Mouse (Mus musculus) neural tube, embryonic 12.5 days (tissue): ENCODE results near the gene Tubb4b. TPM values are rescaled to one million over a fixed set of nuclear protein-coding genes. Genes with fewer than 3 reads are reported as not detected.
A peak's percentile ranks its signal among the peaks of the same experiment; 100 is the strongest.

Experiments used
- ATAC-seq: fragments of 200-750 bp; cut with Nextera tagmentation; 2 replicates; pipeline ENCODE4 v1.8.0; 2017; ENCODE audit warnings: low read depth, mild to moderate bottlenecking, moderate TSS enrichment, moderate library complexity; ENCODE audit not compliant: low FRiP score
- H3K27ac ChIP-seq: fragments of 300-500 bp; sonication (generic); 2 replicates; pipeline ENCODE4 v1.5.1; 2016
- H3K27me3 ChIP-seq: fragments of 300-500 bp; sonication (generic); replicated peaks from 2 replicates; pipeline ENCODE4 v1.6.1; 2016; ENCODE audit warnings: mild to moderate bottlenecking
- H3K36me3 ChIP-seq: fragments of 300-500 bp; sonication (generic); 2 replicates; pipeline ENCODE4 v1.6.1; 2016; ENCODE audit warnings: mild to moderate bottlenecking
- H3K4me1 ChIP-seq: fragments of 300-500 bp; sonication (generic); 2 replicates; pipeline ENCODE4 v1.6.1; 2016
- H3K4me2 ChIP-seq: fragments of 300-500 bp; sonication (generic); replicated peaks from 2 replicates; pipeline ENCODE4 v1.6.1; 2016; ENCODE audit warnings: mild to moderate bottlenecking
- H3K4me3 ChIP-seq: fragments of 300-500 bp; sonication (generic); 2 replicates; pipeline ENCODE4 v1.5.1; 2016
- H3K9ac ChIP-seq: fragments of 300-500 bp; sonication (generic); 2 replicates; pipeline ENCODE4 v1.6.1; 2016; ENCODE audit warnings: mild to moderate bottlenecking
- H3K9me3 ChIP-seq: fragments of 300-500 bp; sonication (generic); 2 replicates; pipeline ENCODE4 v1.6.1; 2016; ENCODE audit warnings: mild to moderate bottlenecking
- WGBS: fragments of 180-500 bp; shearing (Covaris S2); methylation state at CpG from one replicate; pipeline ENCODE4 v1.1.7; 2016; 5-methylcytosine and 5-hydroxymethylcytosine counted together
- polyA plus RNA-seq: library from polyadenylated mRNA; unstranded; fragments of >200 nt; fragmentation: Nextera tagmentation; extraction: Ambion mirVana; gene quantifications from 2 replicates; pipeline ENCODE4 v1.2.1, GENCODE M21; 2016

The Tubb4b gene
- polyA plus RNA-seq, 1 experiment from 2014 or later: 424 TPM

DNA sequence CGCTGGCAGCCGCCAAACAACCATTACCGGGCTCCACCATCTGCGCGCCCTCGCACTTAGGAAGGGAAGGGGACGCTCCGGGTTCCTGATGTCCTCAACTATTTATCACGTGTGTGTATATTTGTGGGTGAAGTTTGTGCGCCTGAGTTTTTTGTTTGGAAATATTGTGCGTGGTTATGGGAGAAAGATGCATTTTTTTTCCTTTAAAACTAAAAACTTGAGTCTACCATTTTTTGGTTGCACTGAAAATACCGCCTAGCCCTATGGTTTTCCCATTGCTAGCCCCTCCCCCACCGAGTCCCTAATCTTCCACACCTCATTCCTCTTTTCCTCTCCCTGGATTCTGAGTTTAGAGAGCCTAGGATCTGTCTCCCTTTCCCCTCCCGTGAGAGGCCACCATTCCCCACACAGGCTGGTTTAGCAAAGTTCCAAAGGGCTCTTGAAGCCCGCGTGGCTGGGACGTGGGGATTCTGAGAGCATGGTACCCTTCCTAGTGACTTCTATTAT, 42.6 kb downstream of the Tubb4b start:
- no peak for ATAC-seq
- peaks cover 70% of the 10 kb centered on the region for H3K4me1 ChIP-seq

GRCm38 (mm10) chr2:25180973-25181890, 43.3 kb downstream of the Tubb4b start:
- peak overlapping the region; percentile 77 for H3K4me2 ChIP-seq
- ATAC-seq: peak; percentile 31
- H3K9ac ChIP-seq: peak overlapping the region; percentile 92
- WGBS: under 1% methylated on average over 99 of the region's 100 CpGs
- H3K4me3 ChIP-seq: peak overlapping the region; percentile 82
- H3K36me3 ChIP-seq: peaks cover 8% of the 10 kb centered on the region; the same call in 1 of the 2 replicates
- peak overlapping the region; percentile 86 for H3K27ac ChIP-seq
- peaks cover 78% of the 10 kb centered on the region for H3K4me1 ChIP-seq
- H3K27me3 ChIP-seq: 0 out of 2 replicates have a peak, but pooled peaks cover 3% of the 10 kb centered on the region
- no peaks in the 10 kb centered on the region for H3K9me3 ChIP-seq

More for the DNA sequence above, 42.6 kb downstream of the Tubb4b start:
- Histone ChIP-seq H3K27ac (peak overlapping the region; percentile 86; the same call in 1 of the 2 replicates), H3K4me2 (peak overlapping the region; percentile 77), H3K9me3 (no peaks in the 10 kb centered on the region), H3K4me3 (peak overlapping the region; percentile 82), H3K36me3 (peaks cover 8% of the 10 kb centered on the region; the same call in 1 of the 2 replicates), H3K9ac (peak overlapping the region; percentile 92), H3K27me3 (0 out of 2 replicates have a peak, but pooled peaks cover 3% of the 10 kb centered on the region)
- WGBS: under 1% methylated on average over 17 of the region's 17 CpGs

DNA sequence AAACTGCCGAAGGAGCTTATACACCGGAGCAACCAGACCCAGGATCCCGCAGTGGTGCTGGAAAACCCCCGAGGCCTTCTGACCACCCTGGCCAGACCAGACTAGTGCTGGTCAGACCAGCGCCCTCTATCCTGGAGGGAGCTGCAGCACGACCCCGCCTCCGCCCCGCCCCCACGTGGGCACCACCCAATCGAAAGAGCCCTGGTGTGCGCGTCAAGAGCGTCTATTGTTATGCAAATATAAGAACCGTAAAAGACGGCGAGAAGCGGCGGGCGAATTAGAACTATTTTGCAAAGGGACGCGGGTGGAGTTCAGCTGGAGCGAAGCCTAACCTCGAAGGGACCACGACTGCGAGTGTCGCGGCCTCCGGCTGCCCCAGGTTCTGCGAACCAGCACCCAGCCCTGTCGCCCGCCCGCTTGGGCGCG, 44.0 kb downstream of the Tubb4b start, which contains the start of gene Nrarp:
Gene Nrarp, plus strand, starts transcription at position 281 of the 426 bp plus-strand sequence.
- peaks cover 78% of the 10 kb centered on the region for H3K4me1 ChIP-seq
- WGBS: under 1% methylated on average over 35 of the region's 35 CpGs
- H3K36me3 ChIP-seq: peaks cover 8% of the 10 kb centered on the region; the same call in 1 of the 2 replicates
- H3K4me2 ChIP-seq: peak within 1 kb of the TSS; percentile 77
- 0 out of 2 replicates have a peak, but pooled peaks cover 3% of the 10 kb centered on the region for H3K27me3 ChIP-seq
- ATAC-seq: peak; percentile 86
- peak within 1 kb of the TSS; percentile 82 for H3K4me3 ChIP-seq
- peak within 1 kb of the TSS; percentile 92 for H3K9ac ChIP-seq
- no peaks in the 10 kb centered on the region for H3K9me3 ChIP-seq
- peak within 1 kb of the TSS; percentile 86 for H3K27ac ChIP-seq

- WGBS: 16% methylated on average over 15 of the region's 15 CpGs
- H3K9ac ChIP-seq: peak overlapping the region; percentile 92; the same call in 1 of the 2 replicates
- no peak for ATAC-seq
- H3K27me3 ChIP-seq: 0 out of 2 replicates have a peak, but pooled peaks cover 3% of the 10 kb centered on the region
- peak overlapping the region; percentile 77 for H3K4me2 ChIP-seq
- H3K36me3 ChIP-seq: peaks cover 8% of the 10 kb centered on the region; the same call in 1 of the 2 replicates
- H3K4me1 ChIP-seq: peaks cover 77% of the 10 kb centered on the region
- peak overlapping the region; percentile 55; the same call in 1 of the 2 replicates for H3K27ac ChIP-seq
- H3K4me3 ChIP-seq: peak overlapping the region; percentile 82
- H3K9me3 ChIP-seq: no peaks in the 10 kb centered on the region
Measured at GRCm38 (mm10) chr2:25179566-25180217, 44.8 kb downstream of the Tubb4b start.

- H3K4me3 ChIP-seq: no peak overlapping the region
- H3K9me3 ChIP-seq: no peaks in the 10 kb centered on the region
- 0 out of 2 replicates have a peak, but pooled peaks cover 3% of the 10 kb centered on the region for H3K27me3 ChIP-seq
- no peak for ATAC-seq
- H3K36me3 ChIP-seq: 0 out of 2 replicates have a peak, but pooled peaks cover under 1% of the 10 kb centered on the region
- peak overlapping the region; percentile 57 for H3K27ac ChIP-seq
- H3K9ac ChIP-seq: peak overlapping the region; percentile 9; the same call in 1 of the 2 replicates
- 17% methylated on average over 10 of the region's 10 CpGs for WGBS
- H3K4me1 ChIP-seq: peaks cover 66% of the 10 kb centered on the region
- H3K4me2 ChIP-seq: peak overlapping the region; percentile 56
Measured at GRCm38 (mm10) chr2:25178285-25178972, 46.1 kb downstream of the Tubb4b start.

GRCm38 (mm10) chr2:25177685-25178084, 46.8 kb downstream of the Tubb4b start:
- Histone ChIP-seq H3K9me3 (no peaks in the 10 kb centered on the region), H3K9ac (peak overlapping the region; percentile 33; the same call in 1 of the 2 replicates), H3K36me3 (no peaks in the 10 kb centered on the region), H3K4me3 (peak overlapping the region; percentile 18; the same call in 1 of the 2 replicates), H3K27me3 (0 out of 2 replicates have a peak, but pooled peaks cover 3% of the 10 kb centered on the region), H3K4me1 (peaks cover 59% of the 10 kb centered on the region), H3K4me2 (peak overlapping the region; percentile 56), H3K27ac (peak overlapping the region; percentile 74)
- under 1% methylated on average over 6 of the region's 6 CpGs for WGBS
- no peak for ATAC-seq

DNA sequence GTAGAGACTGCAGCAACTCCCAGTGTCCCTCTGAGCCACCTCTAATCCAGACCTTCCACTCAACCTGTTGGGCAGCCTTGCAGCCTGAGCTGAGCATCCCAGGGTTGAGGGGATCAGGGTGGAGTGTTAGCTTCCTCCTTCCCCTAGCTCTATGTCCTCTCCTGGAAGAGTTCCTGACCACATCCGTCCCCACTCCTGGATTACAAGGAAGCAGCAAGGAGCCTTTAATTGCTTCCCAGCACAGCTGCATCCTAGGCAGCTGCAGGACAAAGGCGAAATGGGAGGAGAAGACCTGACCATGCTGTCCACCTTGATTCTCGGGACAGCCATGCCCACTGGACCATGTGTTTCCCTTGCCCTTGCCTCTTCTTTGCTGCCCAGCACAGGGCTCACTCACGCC, 47.4 kb downstream of the Tubb4b start:
- no peak for ATAC-seq
- peak overlapping the region; percentile 33 for H3K9ac ChIP-seq
- peak overlapping the region; percentile 56 for H3K4me2 ChIP-seq
- 21% methylated on average over 4 of the region's 4 CpGs for WGBS
- H3K4me1 ChIP-seq: peaks cover 56% of the 10 kb centered on the region
- H3K27me3 ChIP-seq: 0 out of 2 replicates have a peak, but pooled peaks cover 3% of the 10 kb centered on the region
- peak overlapping the region; percentile 74; the same call in 1 of the 2 replicates for H3K27ac ChIP-seq
- peak overlapping the region; percentile 18; the same call in 1 of the 2 replicates for H3K4me3 ChIP-seq
- no peaks in the 10 kb centered on the region for H3K9me3 ChIP-seq
- H3K36me3 ChIP-seq: no peaks in the 10 kb centered on the region

- Histone ChIP-seq H3K4me2 (peak overlapping the region; percentile 56), H3K4me3 (no peak overlapping the region; the same call in 1 of the 2 replicates), H3K9ac (peak overlapping the region; percentile 33), H3K27me3 (0 out of 2 replicates have a peak, but pooled peaks cover 3% of the 10 kb centered on the region), H3K27ac (no peak overlapping the region), H3K9me3 (no peaks in the 10 kb centered on the region), H3K36me3 (no peaks in the 10 kb centered on the region), H3K4me1 (peaks cover 56% of the 10 kb centered on the region)
- WGBS: 69% methylated on average over 6 of the region's 6 CpGs
- ATAC-seq: no peak
Measured at GRCm38 (mm10) chr2:25176573-25176972, 47.9 kb downstream of the Tubb4b start.

- no peak overlapping the region for H3K4me3 ChIP-seq
- H3K36me3 ChIP-seq: no peaks in the 10 kb centered on the region
- 78% methylated on average over 4 of the region's 4 CpGs for WGBS
- H3K4me2 ChIP-seq: no peak overlapping the region
- no peak for ATAC-seq
- peaks cover 59% of the 10 kb centered on the region for H3K4me1 ChIP-seq
- 0 out of 2 replicates have a peak, but pooled peaks cover 3% of the 10 kb centered on the region for H3K27me3 ChIP-seq
- no peaks in the 10 kb centered on the region for H3K9me3 ChIP-seq
- H3K9ac ChIP-seq: no peak overlapping the region
- H3K27ac ChIP-seq: no peak overlapping the region
Measured at GRCm38 (mm10) chr2:25175690-25176078, 48.8 kb downstream of the Tubb4b start.

DNA sequence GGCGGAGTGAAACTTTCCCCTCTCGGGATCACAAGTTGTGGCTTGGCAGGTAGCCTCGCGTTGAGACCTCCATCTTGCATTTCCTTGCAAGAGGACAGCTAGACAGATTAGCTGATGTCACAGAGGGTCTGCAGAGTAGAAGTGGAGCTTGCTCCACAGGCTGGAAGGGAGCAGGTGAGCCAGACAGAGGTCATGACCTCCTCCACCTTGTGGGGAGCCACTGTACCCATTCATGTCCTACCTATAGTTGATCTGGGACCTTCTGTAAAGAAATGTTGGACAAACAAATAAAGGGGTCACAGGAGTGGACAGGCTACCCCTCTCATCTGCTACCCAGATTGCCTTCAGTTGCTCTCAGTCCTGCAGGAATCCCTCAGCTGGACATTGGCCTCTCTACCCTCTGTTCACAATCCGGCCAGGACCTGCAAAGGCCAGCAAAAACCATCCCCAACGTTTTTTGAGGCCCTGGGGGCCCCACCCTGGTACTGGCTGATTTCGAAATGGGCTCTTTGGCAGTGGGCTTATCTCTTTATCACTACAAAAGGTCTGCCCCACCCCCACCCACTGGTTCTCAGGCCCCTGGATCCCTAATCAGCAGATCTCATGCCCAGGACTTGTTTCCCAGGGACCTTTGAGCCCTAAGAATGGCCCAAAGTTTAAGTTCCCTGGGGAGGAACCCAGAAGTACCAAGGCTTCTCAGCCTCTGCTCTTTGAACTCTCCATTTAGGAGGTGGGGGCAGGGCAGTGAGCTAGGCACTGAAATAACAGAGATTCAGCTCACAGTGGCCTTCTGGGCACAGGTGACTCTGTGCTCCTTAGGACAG, 49.4 kb downstream of the Tubb4b start:
- no peak for ATAC-seq
- H3K36me3 ChIP-seq: no peaks in the 10 kb centered on the region
- no peak overlapping the region for H3K27ac ChIP-seq
- H3K4me3 ChIP-seq: no peak overlapping the region
- no peak overlapping the region for H3K4me2 ChIP-seq
- 64% methylated on average over 7 of the region's 7 CpGs for WGBS
- H3K27me3 ChIP-seq: 0 out of 2 replicates have a peak, but pooled peaks cover 2% of the 10 kb centered on the region
- peaks cover 63% of the 10 kb centered on the region for H3K4me1 ChIP-seq
- H3K9ac ChIP-seq: no peak overlapping the region
- H3K9me3 ChIP-seq: no peaks in the 10 kb centered on the region
